Mouse (Mus musculus) testis, adult 2 months (tissue): Measurements from ENCODE around the gene Tmem259.

Source experiments
- CTCF ChIP-seq: fragments of 200-500 bp; IDR thresholded peaks from 2 replicates; pipeline ENCODE4 v1.5.1; 2012; ENCODE audit warnings: low read depth, mild to moderate bottlenecking, inconsistent platforms, low read length, moderate library complexity; ENCODE audit not compliant: control insufficient read depth, insufficient read depth, insufficient replicate concordance
- POLR2A ChIP-seq: fragments of 200-500 bp; IDR thresholded peaks from 2 replicates; pipeline ENCODE4 v1.6.1; 2012; ENCODE audit warnings: low read depth, mild to moderate bottlenecking, inconsistent platforms, low read length, moderate library complexity; ENCODE audit not compliant: control insufficient read depth

- no peak for TF ChIP-seq CTCF
- no peak for TF ChIP-seq POLR2A
Measured at GRCm38 (mm10) chr10:79969124-79969568, 15.0 kb downstream of the Tmem259 start.
